Mouse (Mus musculus): ENCODE measurements at regions not wholly inside any gene's neighbourhood (a gene's known extent, or its start where the extent isn't known, plus 50 kb on each side); places are given as distances from the start of the nearest gene placed in this dataset.

- H3K4me3 ChIP-seq: no peak overlapping the region
- no peaks in the 10 kb centered on the region for H3K9me3 ChIP-seq
- no peaks in the 10 kb centered on the region for H3K36me3 ChIP-seq
- H3K27me3 ChIP-seq (replicated peaks): no peaks in the 10 kb centered on the region
- 83% methylated on average over 3 of the region's 3 CpGs for WGBS
- no peak for ATAC-seq (ENCODE audit: low FRiP score, low read depth)
- no peak overlapping the region for H3K4me2 ChIP-seq (replicated peaks)
- H3K9ac ChIP-seq: no peak overlapping the region
- H3K4me1 ChIP-seq: no peaks in the 10 kb centered on the region
- no peak overlapping the region for H3K27ac ChIP-seq
Observed at GRCm38 (mm10) chr8:76309200-76309599, 590.0 kb upstream of the Nr3c2 start.

- 81% methylated on average over 1 of the region's 1 CpGs for WGBS
- H3K27ac ChIP-seq: no peak overlapping the region
- no peak for ATAC-seq (ENCODE audit: low FRiP score, low read depth)
- H3K27me3 ChIP-seq (replicated peaks): no peaks in the 10 kb centered on the region
- no peaks in the 10 kb centered on the region for H3K9me3 ChIP-seq
- no peak overlapping the region for H3K9ac ChIP-seq
- H3K4me2 ChIP-seq (replicated peaks): no peak overlapping the region
- H3K4me1 ChIP-seq: no peaks in the 10 kb centered on the region
- no peaks in the 10 kb centered on the region for H3K36me3 ChIP-seq
- H3K4me3 ChIP-seq: no peak overlapping the region
Observed at GRCm38 (mm10) chr8:76328540-76328939, 570.7 kb upstream of the Nr3c2 start.

GRCm38 (mm10) chr8:76343072-76343471 lies 556.2 kb upstream of the Nr3c2 start:
- H3K27me3 ChIP-seq (replicated peaks): no peaks in the 10 kb centered on the region
- H3K9ac ChIP-seq: no peak overlapping the region
- no peaks in the 10 kb centered on the region for H3K4me1 ChIP-seq
- 79% methylated on average over 2 of the region's 2 CpGs for WGBS
- ATAC-seq (ENCODE audit: low FRiP score, low read depth): no peak
- H3K36me3 ChIP-seq: no peaks in the 10 kb centered on the region
- no peak overlapping the region for H3K4me2 ChIP-seq (replicated peaks)
- no peaks in the 10 kb centered on the region for H3K9me3 ChIP-seq
- no peak overlapping the region for H3K4me3 ChIP-seq
- H3K27ac ChIP-seq: no peak overlapping the region

- Histone ChIP-seq H3K27me3 (replicated peaks) (no peaks in the 10 kb centered on the region), H3K27ac (no peak overlapping the region), H3K4me1 (no peaks in the 10 kb centered on the region), H3K4me2 (replicated peaks) (no peak overlapping the region), H3K9me3 (no peaks in the 10 kb centered on the region), H3K4me3 (no peak overlapping the region), H3K36me3 (no peaks in the 10 kb centered on the region), H3K9ac (no peak overlapping the region)
- 83% methylated on average over 4 of the region's 4 CpGs for WGBS
- ATAC-seq (ENCODE audit: low FRiP score, low read depth): no peak
Observed at GRCm38 (mm10) chr8:76346150-76346549, 553.1 kb upstream of the Nr3c2 start.

- Histone ChIP-seq H3K4me3 (no peak overlapping the region), H3K36me3 (no peaks in the 10 kb centered on the region), H3K4me1 (no peaks in the 10 kb centered on the region), H3K27me3 (replicated peaks) (no peaks in the 10 kb centered on the region), H3K4me2 (replicated peaks) (no peak overlapping the region), H3K9me3 (no peaks in the 10 kb centered on the region), H3K27ac (no peak overlapping the region), H3K9ac (no peak overlapping the region)
- WGBS: 92% methylated on average over 1 of the region's 1 CpGs
- ATAC-seq (ENCODE audit: low FRiP score, low read depth): no peak
Observed at GRCm38 (mm10) chr8:76346832-76347231, 552.4 kb upstream of the Nr3c2 start.

GRCm38 (mm10) chr8:76374314-76374713 lies 524.9 kb upstream of the Nr3c2 start:
- H3K4me3 ChIP-seq: no peak overlapping the region
- no peak for ATAC-seq (ENCODE audit: low FRiP score, low read depth)
- H3K9ac ChIP-seq: no peak overlapping the region
- no peaks in the 10 kb centered on the region for H3K4me1 ChIP-seq
- H3K27me3 ChIP-seq (replicated peaks): no peaks in the 10 kb centered on the region
- H3K9me3 ChIP-seq: no peaks in the 10 kb centered on the region
- no peaks in the 10 kb centered on the region for H3K36me3 ChIP-seq
- no peak overlapping the region for H3K4me2 ChIP-seq (replicated peaks)
- H3K27ac ChIP-seq: no peak overlapping the region

GRCm38 (mm10) chr8:76377711-76378110 lies 521.5 kb upstream of the Nr3c2 start:
- H3K9ac ChIP-seq: no peak overlapping the region
- H3K27ac ChIP-seq: no peak overlapping the region
- 90% methylated on average over 6 of the region's 6 CpGs for WGBS
- no peaks in the 10 kb centered on the region for H3K36me3 ChIP-seq
- no peaks in the 10 kb centered on the region for H3K4me1 ChIP-seq
- H3K4me3 ChIP-seq: no peak overlapping the region
- H3K4me2 ChIP-seq (replicated peaks): no peak overlapping the region
- H3K9me3 ChIP-seq: no peaks in the 10 kb centered on the region
- no peaks in the 10 kb centered on the region for H3K27me3 ChIP-seq (replicated peaks)
- no peak for ATAC-seq (ENCODE audit: low FRiP score, low read depth)

GRCm38 (mm10) chr8:76381643-76382042 lies 517.6 kb upstream of the Nr3c2 start:
- no peak overlapping the region for H3K4me2 ChIP-seq (replicated peaks)
- H3K36me3 ChIP-seq: no peaks in the 10 kb centered on the region
- H3K9ac ChIP-seq: no peak overlapping the region
- ATAC-seq (ENCODE audit: low FRiP score, low read depth): no peak
- H3K27ac ChIP-seq: no peak overlapping the region
- no peaks in the 10 kb centered on the region for H3K9me3 ChIP-seq
- no peak overlapping the region for H3K4me3 ChIP-seq
- H3K4me1 ChIP-seq: no peaks in the 10 kb centered on the region
- H3K27me3 ChIP-seq (replicated peaks): no peaks in the 10 kb centered on the region
- WGBS: 92% methylated on average over 2 of the region's 2 CpGs

GRCm38 (mm10) chr8:76383583-76384281 lies 515.5 kb upstream of the Nr3c2 start:
- 76% methylated on average over 5 of the region's 5 CpGs for WGBS

GRCm38 (mm10) chr8:76384282-76384637 lies 515.0 kb upstream of the Nr3c2 start:
- WGBS: 84% methylated on average over 5 of the region's 5 CpGs
- H3K27ac ChIP-seq: no peak overlapping the region
- H3K9ac ChIP-seq: no peak overlapping the region
- H3K4me1 ChIP-seq: no peaks in the 10 kb centered on the region
- H3K4me3 ChIP-seq: no peak overlapping the region
- no peak for ATAC-seq (ENCODE audit: low FRiP score, low read depth)
- no peak overlapping the region for H3K4me2 ChIP-seq (replicated peaks)
- no peaks in the 10 kb centered on the region for H3K9me3 ChIP-seq
- H3K27me3 ChIP-seq (replicated peaks): no peaks in the 10 kb centered on the region
- no peaks in the 10 kb centered on the region for H3K36me3 ChIP-seq

More at GRCm38 (mm10) chr8:76383583-76384281, 515.5 kb upstream of the Nr3c2 start:
- no peak overlapping the region for H3K9ac ChIP-seq
- H3K36me3 ChIP-seq: no peaks in the 10 kb centered on the region
- ATAC-seq (ENCODE audit: low FRiP score, low read depth): no peak
- no peaks in the 10 kb centered on the region for H3K9me3 ChIP-seq
- no peaks in the 10 kb centered on the region for H3K4me1 ChIP-seq
- no peak overlapping the region for H3K4me3 ChIP-seq
- H3K27me3 ChIP-seq (replicated peaks): no peaks in the 10 kb centered on the region
- no peak overlapping the region for H3K4me2 ChIP-seq (replicated peaks)
- H3K27ac ChIP-seq: no peak overlapping the region

GRCm38 (mm10) chr8:76392004-76392403 lies 507.2 kb upstream of the Nr3c2 start:
- no peak for ATAC-seq (ENCODE audit: low FRiP score, low read depth)
- no peaks in the 10 kb centered on the region for H3K9me3 ChIP-seq
- H3K4me2 ChIP-seq (replicated peaks): no peak overlapping the region
- H3K36me3 ChIP-seq: no peaks in the 10 kb centered on the region
- no peaks in the 10 kb centered on the region for H3K27me3 ChIP-seq (replicated peaks)
- 87% methylated on average over 2 of the region's 2 CpGs for whole genome bisulfite sequencing
- H3K4me3 ChIP-seq: no peak overlapping the region
- H3K9ac ChIP-seq: no peak overlapping the region
- H3K27ac ChIP-seq: no peak overlapping the region
- H3K4me1 ChIP-seq: no peaks in the 10 kb centered on the region

- Histone ChIP-seq H3K4me3 (no peak overlapping the region), H3K27ac (no peak overlapping the region), H3K9me3 (no peaks in the 10 kb centered on the region), H3K4me2 (replicated peaks) (no peak overlapping the region), H3K27me3 (replicated peaks) (no peaks in the 10 kb centered on the region), H3K36me3 (no peaks in the 10 kb centered on the region), H3K4me1 (no peaks in the 10 kb centered on the region), H3K9ac (no peak overlapping the region)
- ATAC-seq (ENCODE audit: low FRiP score, low read depth): no peak
- WGBS: 100% methylated on average over 1 of the region's 1 CpGs
Observed at GRCm38 (mm10) chr8:76422459-76422858, 476.8 kb upstream of the Nr3c2 start.

GRCm38 (mm10) chr8:76422861-76423532 lies 476.2 kb upstream of the Nr3c2 start:
- H3K27ac ChIP-seq: no peak overlapping the region
- H3K4me3 ChIP-seq: no peak overlapping the region
- H3K9ac ChIP-seq: no peak overlapping the region
- no peaks in the 10 kb centered on the region for H3K4me1 ChIP-seq
- no peak for ATAC-seq (ENCODE audit: low FRiP score, low read depth)
- no peaks in the 10 kb centered on the region for H3K27me3 ChIP-seq (replicated peaks)
- 65% methylated on average over 7 of the region's 7 CpGs for WGBS
- no peak overlapping the region for H3K4me2 ChIP-seq (replicated peaks)
- H3K9me3 ChIP-seq: no peaks in the 10 kb centered on the region
- no peaks in the 10 kb centered on the region for H3K36me3 ChIP-seq

All from neural tube, embryonic 12.5 days (tissue).